In genomic region chr2:132017611-132018010, GRCm38 (mm10) we compare ENCODE assay signal across 10 mouse cellular contexts. TPM values are rescaled to one million over a fixed set of nuclear protein-coding genes. Genes with fewer than 3 reads are reported as not detected.
DNase-seq lines count a peak whose midpoint lies in the region; ATAC-seq and TF ChIP-seq lines count a peak whose summit lies in the region.
"Had no signal": no experiment of that assay in that cellular context is flagged by ENCODE, and none has a peak within 500 bp of the region (broad histone marks: within the 10 kb centered on the region; RNA-seq: fewer than 3 reads in every experiment).

No protein-coding gene starts in this region.

- TF ChIP-seq CTCF in heart, postnatal 0 days (IDR thresholded peaks at IDR 0.05; ENCODE audit: low read depth), result no peak

- H3K4me1 ChIP-seq in heart, postnatal 0 days (ENCODE audit: control insufficient read depth, insufficient read depth), result peaks cover 12% of the 10 kb centered on the region; the same call in 1 of the 2 replicates
- H3K4me1 ChIP-seq: limb, embryonic 15.5 days had no signal

- no peaks in the 10 kb centered on the region for H3K9me3 ChIP-seq in heart, postnatal 0 days (replicated peaks; ENCODE audit: control insufficient read depth, low read length)
- H3K9me3 ChIP-seq: embryonic facial prominence, embryonic 15.5 days; limb, embryonic 15.5 days had no signal

- WGBS in heart, postnatal 0 days, result 27% methylated on average over 7 of the region's 7 CpGs

- no peak overlapping the region for H3K4me2 ChIP-seq in heart, postnatal 0 days (ENCODE audit: low read depth, low read length)
- H3K4me2 ChIP-seq: embryonic facial prominence, embryonic 15.5 days; limb, embryonic 15.5 days had no signal

- no peak for TF ChIP-seq EP300 in heart, postnatal 0 days (IDR thresholded peaks at IDR 0.05; ENCODE audit: low read depth)

- ATAC-seq in heart, postnatal 0 days (ENCODE audit: insufficient read depth, low read depth), result no peak

- 0 out of 2 replicates have a peak overlapping the region, but pooled peaks have one; percentile 3 for H3K9ac ChIP-seq in heart, postnatal 0 days (replicated peaks; ENCODE audit: low read depth, low read length)
- H3K9ac ChIP-seq: embryonic facial prominence, embryonic 15.5 days; limb, embryonic 15.5 days had no signal

- H3K27ac ChIP-seq in heart, postnatal 0 days (ENCODE audit: low read depth), result no peak overlapping the region
- H3K27ac ChIP-seq: embryonic facial prominence, embryonic 15.5 days; limb, embryonic 15.5 days had no signal

- H3K36me3 ChIP-seq in heart, postnatal 0 days (replicated peaks; ENCODE audit: control insufficient read depth, insufficient read depth, low read length), result no peaks in the 10 kb centered on the region
- H3K36me3 ChIP-seq: embryonic facial prominence, embryonic 15.5 days; limb, embryonic 15.5 days had no signal

- H3K27me3 ChIP-seq in heart, postnatal 0 days (ENCODE audit: control insufficient read depth, insufficient read depth, low read length), result no peaks in the 10 kb centered on the region
- H3K27me3 ChIP-seq: embryonic facial prominence, embryonic 15.5 days; limb, embryonic 15.5 days had no signal

- peak; percentile 57 for DNase-seq in embryo, embryonic 10 days (ENCODE audit: low spot score)
- no peak for DNase-seq in embryo, embryonic 9.5 days (ENCODE audit: extremely low spot score)
- DNase-seq in ovary, postnatal 36 days (ENCODE audit: low spot score), result peak; percentile 48
- no peak for DNase-seq in ovary, postnatal 14 days (ENCODE audit: low spot score)
- no peak for DNase-seq in heart, postnatal 0 days (ENCODE audit: low spot score)
- peak; percentile 33 for DNase-seq in retina, postnatal 1 day
- no peak for DNase-seq in natural killer cell, adult 2 months (ENCODE audit: low spot score in 2 of 2)
- DNase-seq in adrenal gland, adult 8-10 months, result no peak

- H3K4me3 ChIP-seq in heart, postnatal 0 days (ENCODE audit: low read depth, low read length), result no peak overlapping the region
- H3K4me3 ChIP-seq: embryonic facial prominence, embryonic 15.5 days; limb, embryonic 15.5 days had no signal

RNA-seq across cellular contexts. Expression of gene Rassf2, which starts 12.4 kb away (rescaled TPM):
- 3.7 and 5.2 TPM in 2 replicates for total RNA-seq in heart, postnatal 0 days (2014; rRNA removed; ENCODE audit: low replicate concordance)
- 2.6 and 2.7 TPM in 2 replicates for polyA plus RNA-seq in heart, postnatal 0 days (2015; fragmentation: Nextera tagmentation; extraction: Ambion mirVana)
- total RNA-seq in adrenal gland, adult 8-10 months (2022), result 10 to 100 TPM; 10.2 to 14.5 (median 12.2) TPM

Comparison
In these comparisons a context has a peak if more than half of its experiments do, and no peak if none do; other contexts are left out.
1. DNase-seq: peak in embryo, embryonic 10 days (single experiment), ovary, postnatal 36 days (single experiment) and retina, postnatal 1 day (single experiment); none in embryo, embryonic 9.5 days (single experiment), ovary, postnatal 14 days (single experiment), heart, postnatal 0 days (single experiment), natural killer cell, adult 2 months (0 of 2) and adrenal gland, adult 8-10 months (single experiment).